Mouse (Mus musculus) layer of hippocampus, adult 9-10 months (tissue): ENCODE data around the gene Pmfbp1.
"Not testable (repeated sequence)": the region's sequence is repeated elsewhere in the genome, so short reads cannot be mapped to it uniquely, and the experiment has no call there.

ENCODE experiments used
- DNase-seq: peaks from one replicate; pipeline ENCODE4 v3.0.0; 2022; ENCODE audit warnings: low spot score

Gene Pmfbp1

GRCm38 (mm10) chr8:109493727-109494126, at the start of gene Pmfbp1:
Gene Pmfbp1, plus strand, starts transcription at chr8:109494027.
- DNase-seq, result no peak

GRCm38 (mm10) chr8:109446896-109447295, 46.9 kb upstream of the Pmfbp1 start:
- not testable (repeated sequence) for DNase-seq

- DNase-seq, result no peak
Observed at GRCm38 (mm10) chr8:109451000-109451399, 42.8 kb upstream of the Pmfbp1 start.

GRCm38 (mm10) chr8:109455113-109455512, 38.7 kb upstream of the Pmfbp1 start:
- no peak for DNase-seq

GRCm38 (mm10) chr8:109457387-109457786, 36.4 kb upstream of the Pmfbp1 start:
- no peak for DNase-seq

GRCm38 (mm10) chr8:109458580-109458979, 35.2 kb upstream of the Pmfbp1 start:
- DNase-seq, result no peak

GRCm38 (mm10) chr8:109463075-109463474, 30.8 kb upstream of the Pmfbp1 start:
- DNase-seq, result no peak

- DNase-seq, result no peak
Observed at GRCm38 (mm10) chr8:109463677-109464313, 30.0 kb upstream of the Pmfbp1 start.

GRCm38 (mm10) chr8:109464451-109464891, 29.4 kb upstream of the Pmfbp1 start:
- peak; percentile 76 for DNase-seq

GRCm38 (mm10) chr8:109465056-109465455, 28.8 kb upstream of the Pmfbp1 start:
- no peak for DNase-seq

GRCm38 (mm10) chr8:109465761-109466160, 28.1 kb upstream of the Pmfbp1 start:
- no peak for DNase-seq

GRCm38 (mm10) chr8:109467516-109467915, 26.3 kb upstream of the Pmfbp1 start:
- no peak for DNase-seq

GRCm38 (mm10) chr8:109468112-109468511, 25.7 kb upstream of the Pmfbp1 start:
- no peak for DNase-seq

GRCm38 (mm10) chr8:109471876-109472275, 22.0 kb upstream of the Pmfbp1 start:
- no peak for DNase-seq

GRCm38 (mm10) chr8:109472400-109472799, 21.4 kb upstream of the Pmfbp1 start:
- no peak for DNase-seq

- DNase-seq, result no peak
Observed at GRCm38 (mm10) chr8:109474442-109475121, 19.2 kb upstream of the Pmfbp1 start.

- no peak for DNase-seq
Observed at GRCm38 (mm10) chr8:109475436-109475835, 18.4 kb upstream of the Pmfbp1 start.

GRCm38 (mm10) chr8:109478586-109478985, 15.2 kb upstream of the Pmfbp1 start:
- DNase-seq, result no peak

GRCm38 (mm10) chr8:109484741-109485140, 9.1 kb upstream of the Pmfbp1 start:
- no peak for DNase-seq

GRCm38 (mm10) chr8:109485530-109485929, 8.3 kb upstream of the Pmfbp1 start:
- DNase-seq, result no peak

- no peak for DNase-seq
Observed at GRCm38 (mm10) chr8:109492785-109493184, 1.0 kb upstream of the Pmfbp1 start.

- DNase-seq, result no peak
Observed at GRCm38 (mm10) chr8:109494601-109495000, 774 bp downstream of the Pmfbp1 start.

GRCm38 (mm10) chr8:109497431-109497830, 3.6 kb downstream of the Pmfbp1 start:
- DNase-seq, result no peak
